Mouse (Mus musculus) forelimb bud, embryonic 11.5 days (tissue): ENCODE measurements around the gene Tmem160.
A peak's percentile ranks its signal among the peaks of the same experiment; 100 is the strongest.

Experiments used
- DNase-seq: peaks from one replicate; pipeline ENCODE4 v3.0.0-alpha.2; 2012; ENCODE audit warnings: low read depth, low spot score

The Tmem160 gene

GRCm38 (mm10) chr7:16441241-16441640, 11.3 kb upstream of the Tmem160 start:
- DNase-seq = no peak

DNA sequence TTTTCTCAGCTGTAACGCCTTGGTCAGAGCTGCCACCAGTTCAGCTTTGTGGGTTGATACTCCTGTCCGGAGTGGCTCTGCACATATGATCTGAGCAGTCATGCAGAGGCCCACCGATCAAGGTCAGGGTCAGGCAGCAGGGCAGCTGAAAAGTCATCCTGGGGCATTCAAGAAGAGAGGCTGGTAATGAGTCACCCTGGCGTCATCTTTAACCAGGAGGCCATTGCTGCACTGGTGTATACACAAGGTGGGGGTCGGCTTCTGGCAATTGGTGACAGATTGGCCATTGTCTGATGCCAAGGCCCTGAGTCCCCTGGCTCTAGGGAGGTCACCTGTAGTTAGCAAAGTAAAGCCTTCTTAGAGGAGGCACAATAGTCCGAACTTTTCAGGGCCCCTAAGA, 923 bp upstream of the Tmem160 start:
- no peak for DNase-seq

DNA sequence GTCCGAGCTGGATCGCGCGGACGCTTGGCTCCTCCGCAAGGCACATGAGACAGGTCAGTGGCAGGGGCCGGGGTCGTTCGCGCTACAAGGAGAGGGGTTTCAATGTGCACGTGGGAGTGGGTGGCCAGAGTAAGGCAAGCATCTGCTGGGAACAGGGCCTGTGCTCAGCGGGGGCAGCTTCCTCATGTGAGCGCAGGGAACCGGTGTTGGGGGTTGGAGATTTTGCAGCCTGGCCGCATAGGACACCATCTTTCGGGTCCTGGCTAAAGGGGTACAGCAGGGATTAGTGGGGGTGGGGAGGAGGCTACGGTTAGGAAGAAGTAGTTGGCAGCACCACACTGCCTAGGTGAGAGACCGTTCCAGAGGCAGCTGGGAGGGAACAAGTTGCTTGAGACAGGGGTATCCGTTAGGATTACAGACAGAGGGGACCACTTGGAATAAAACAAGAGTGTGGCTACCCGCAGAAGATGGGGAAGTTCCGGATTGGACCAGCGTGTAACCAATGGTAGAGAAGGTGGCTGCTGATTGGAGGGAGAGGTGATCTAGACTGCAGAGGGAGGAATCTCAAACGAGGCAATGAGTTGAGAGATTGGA, 636 bp downstream of the Tmem160 start:
- peak; percentile 74 for DNase-seq

DNA sequence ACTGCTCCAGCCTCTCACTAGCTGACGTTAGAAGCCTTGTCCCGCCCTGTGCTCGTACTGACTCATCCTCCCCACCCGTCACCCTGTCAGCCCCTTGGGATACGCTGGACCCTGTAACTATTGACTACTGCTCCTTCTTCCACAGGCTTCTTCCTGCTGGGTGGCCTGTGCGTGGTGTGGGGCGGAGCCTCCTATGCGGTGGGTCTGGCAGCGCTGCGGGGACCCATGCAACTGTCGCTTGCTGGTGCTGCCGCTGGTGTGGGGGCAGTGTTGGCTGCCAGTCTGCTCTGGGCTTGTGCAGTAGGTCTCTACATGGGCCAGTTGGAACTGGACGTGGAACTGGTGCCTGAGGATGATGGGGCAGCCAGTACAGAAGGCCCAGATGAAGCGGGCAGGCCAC, 2.4 kb downstream of the Tmem160 start:
- no peak for DNase-seq

DNA sequence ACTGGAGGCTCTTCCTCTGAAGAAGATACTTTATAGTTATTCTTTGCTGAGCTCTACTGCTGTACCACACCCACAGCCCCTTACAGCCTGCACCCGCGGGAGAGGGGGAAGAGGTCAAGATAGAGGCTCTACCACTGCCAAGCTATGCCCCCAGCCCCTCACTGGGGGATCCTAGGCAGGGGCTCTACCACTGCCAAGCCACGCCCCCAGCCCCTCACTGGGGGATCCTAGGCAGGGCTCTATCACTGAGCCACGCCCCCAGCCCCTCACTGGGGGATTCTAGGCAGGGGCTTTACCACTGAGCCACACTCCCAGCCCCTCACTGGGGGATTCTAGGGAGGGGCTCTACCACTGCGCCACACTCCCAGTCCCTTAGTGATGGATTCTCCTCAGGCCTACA, 3.7 kb downstream of the Tmem160 start:
- DNase-seq = no peak

DNA sequence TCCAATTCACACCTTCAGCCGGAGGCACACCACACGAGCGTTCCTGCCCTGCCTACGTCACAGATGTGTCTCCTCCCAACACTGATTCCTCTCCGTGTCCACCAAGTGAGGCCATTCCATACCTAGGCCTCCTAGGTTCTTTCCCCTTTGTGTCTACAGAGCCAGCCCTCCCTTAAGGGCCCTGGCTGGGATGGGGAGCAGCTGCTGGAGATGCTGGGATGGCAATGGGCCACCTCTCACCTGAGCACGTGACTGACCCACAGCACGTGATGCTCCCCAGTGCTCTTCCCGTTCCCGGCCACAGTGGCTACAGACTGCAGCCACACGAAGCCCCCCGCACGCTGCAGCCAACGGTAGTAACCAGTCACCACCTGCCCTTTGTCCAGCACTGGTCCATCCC, 8.0 kb downstream of the Tmem160 start:
- no peak for DNase-seq

- no peak for DNase-seq
These were observed 8.6 kb downstream of the Tmem160 start for GRCm38 (mm10) chr7:16461151-16461550.

DNA sequence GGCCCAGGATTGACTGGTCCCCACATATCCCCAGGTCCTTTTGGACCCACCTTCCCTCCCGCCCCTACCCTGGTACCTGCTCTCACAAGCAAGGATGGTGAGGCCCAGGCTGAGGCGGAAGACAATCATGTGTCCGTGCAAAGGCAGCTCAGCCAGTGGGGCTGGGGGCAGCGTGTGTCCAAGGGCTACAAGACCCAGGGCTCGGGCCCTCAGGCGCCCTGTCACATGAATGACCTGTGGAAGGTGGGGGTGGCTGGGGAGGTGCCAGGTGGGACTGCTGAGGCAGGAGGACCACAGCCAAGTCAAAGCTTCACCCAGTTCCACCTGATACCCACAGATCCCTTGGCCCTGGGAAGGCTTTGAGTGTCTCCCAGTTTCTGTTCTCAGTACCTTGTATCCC, 9.1 kb downstream of the Tmem160 start:
- no peak for DNase-seq

DNA sequence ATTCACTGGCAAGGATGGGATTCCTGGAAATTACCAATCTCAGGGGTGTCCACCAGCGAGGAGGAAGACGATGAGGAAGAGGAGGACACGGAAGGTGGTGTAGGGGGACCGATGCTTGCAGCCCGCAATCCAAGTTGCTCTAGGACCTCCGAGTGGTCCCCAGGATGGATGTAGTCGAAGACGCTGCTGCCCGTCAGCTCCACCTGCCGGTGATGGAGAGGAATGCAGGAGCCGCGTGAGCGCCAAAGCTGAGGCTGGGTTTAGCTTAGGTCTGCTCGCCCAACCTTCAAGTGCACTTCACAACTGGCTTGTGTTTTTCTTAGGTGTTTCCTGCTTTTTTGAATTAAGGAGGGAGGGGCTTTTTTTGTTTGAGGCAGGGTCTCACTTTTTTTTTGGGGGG, 10.6 kb downstream of the Tmem160 start:
- DNase-seq = peak; percentile 86

DNA sequence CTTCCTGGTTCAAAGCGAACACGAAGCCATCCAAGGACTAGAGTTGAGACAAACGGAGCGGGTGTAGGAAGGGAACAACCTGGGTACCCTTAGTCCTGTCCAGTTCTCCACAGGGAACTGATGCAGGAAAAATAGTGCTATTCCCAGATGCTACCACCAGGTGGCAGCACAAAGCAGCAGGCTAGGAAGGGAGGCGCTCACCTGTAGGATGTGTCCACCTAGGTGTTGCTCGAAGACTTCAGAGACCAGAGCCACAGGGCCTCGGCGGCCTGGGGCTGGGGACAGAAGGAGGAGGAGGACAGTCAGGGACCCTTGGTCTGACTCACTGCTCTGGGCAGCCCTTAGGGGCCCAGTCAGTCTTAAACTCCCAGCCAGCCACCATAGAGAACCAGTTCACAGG, 12.6 kb downstream of the Tmem160 start:
- peak; percentile 75 for DNase-seq

- DNase-seq = no peak
These were observed 13.0 kb downstream of the Tmem160 start for GRCm38 (mm10) chr7:16465568-16465967.

DNA sequence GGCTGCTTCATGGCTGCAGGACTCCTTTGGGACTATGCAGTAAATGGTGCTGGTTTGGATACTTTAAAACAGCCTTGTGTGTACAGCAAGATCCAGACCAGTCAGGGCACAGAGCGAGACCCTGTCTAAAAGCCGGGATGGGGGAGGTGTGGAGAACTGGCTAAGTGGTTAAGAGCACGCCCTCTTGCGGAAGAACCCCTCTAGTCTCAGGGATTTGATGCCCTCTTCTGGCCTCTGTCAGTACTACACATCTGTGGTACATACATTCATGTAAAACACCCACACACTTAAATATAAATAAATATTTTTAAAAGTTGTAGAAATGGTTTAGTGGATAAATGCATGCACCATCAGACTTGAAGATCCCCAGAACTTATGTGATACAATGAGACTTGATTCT, 14.0 kb downstream of the Tmem160 start:
- DNase-seq = peak; percentile 46

GRCm38 (mm10) chr7:16468115-16468514, 15.5 kb downstream of the Tmem160 start:
- no peak for DNase-seq

GRCm38 (mm10) chr7:16471549-16471948, 19.0 kb downstream of the Tmem160 start:
- DNase-seq = peak; percentile 29

GRCm38 (mm10) chr7:16472116-16472709, 19.6 kb downstream of the Tmem160 start:
- DNase-seq = no peak

DNA sequence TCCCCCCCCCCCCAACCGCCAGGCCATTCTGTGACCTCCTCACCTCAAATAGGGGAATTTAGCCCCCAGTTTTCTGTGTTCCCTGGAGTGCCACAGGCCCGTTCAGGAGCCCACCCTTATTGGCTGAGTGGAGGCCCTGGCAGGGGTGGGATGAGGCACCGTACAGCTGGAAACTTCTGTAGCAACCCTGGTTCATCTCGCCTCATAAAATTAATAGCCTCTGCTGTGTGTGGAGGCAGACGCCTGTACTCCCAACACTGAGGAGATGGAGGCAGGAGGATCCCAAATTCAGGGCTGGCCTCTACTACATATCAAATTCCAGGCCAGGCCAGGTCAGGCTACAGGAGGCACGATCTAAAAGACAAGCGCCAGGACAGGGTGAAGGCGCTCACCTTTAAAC, 21.3 kb downstream of the Tmem160 start:
- no peak for DNase-seq

DNA sequence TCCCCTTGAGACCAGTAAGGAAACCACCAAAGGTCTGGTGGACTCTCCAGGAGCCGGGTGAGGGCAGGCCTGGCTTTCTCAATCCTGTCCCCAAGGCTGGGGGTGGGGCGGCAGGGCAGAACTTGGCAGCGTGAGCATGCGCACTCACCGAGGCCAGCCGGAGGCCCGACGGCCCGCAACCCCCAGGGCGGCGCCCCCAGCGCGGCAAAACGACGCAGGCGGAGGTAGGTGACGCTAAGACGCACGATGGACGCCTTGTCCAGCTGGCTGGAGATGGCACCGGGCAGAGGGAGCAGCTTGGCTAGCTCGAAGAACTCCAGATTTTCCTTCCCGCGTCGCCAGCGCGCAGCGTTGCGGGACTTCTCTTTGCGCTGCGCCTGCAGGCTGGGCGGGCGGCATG, 21.9 kb downstream of the Tmem160 start:
- DNase-seq = no peak

DNA sequence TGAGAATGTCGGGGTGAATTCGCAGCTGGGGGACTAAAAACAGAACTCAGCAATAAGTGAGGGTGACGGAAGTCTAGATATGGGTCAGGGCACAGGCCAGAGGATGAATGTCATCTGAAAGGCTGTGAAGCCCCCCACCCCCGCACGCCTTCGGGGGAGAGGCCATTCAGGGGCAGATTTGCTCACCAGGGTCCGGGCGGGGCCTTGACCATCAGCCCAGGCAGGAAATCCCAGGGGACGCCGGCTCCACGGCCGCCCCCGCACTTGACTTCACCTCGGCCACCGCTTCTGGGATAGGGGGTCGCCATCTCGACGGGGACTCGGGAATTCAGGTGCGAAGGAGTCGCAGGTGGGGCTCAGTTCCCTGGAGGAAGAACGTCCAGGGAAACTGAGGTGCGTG, 22.7 kb downstream of the Tmem160 start:
- no peak for DNase-seq

DNA sequence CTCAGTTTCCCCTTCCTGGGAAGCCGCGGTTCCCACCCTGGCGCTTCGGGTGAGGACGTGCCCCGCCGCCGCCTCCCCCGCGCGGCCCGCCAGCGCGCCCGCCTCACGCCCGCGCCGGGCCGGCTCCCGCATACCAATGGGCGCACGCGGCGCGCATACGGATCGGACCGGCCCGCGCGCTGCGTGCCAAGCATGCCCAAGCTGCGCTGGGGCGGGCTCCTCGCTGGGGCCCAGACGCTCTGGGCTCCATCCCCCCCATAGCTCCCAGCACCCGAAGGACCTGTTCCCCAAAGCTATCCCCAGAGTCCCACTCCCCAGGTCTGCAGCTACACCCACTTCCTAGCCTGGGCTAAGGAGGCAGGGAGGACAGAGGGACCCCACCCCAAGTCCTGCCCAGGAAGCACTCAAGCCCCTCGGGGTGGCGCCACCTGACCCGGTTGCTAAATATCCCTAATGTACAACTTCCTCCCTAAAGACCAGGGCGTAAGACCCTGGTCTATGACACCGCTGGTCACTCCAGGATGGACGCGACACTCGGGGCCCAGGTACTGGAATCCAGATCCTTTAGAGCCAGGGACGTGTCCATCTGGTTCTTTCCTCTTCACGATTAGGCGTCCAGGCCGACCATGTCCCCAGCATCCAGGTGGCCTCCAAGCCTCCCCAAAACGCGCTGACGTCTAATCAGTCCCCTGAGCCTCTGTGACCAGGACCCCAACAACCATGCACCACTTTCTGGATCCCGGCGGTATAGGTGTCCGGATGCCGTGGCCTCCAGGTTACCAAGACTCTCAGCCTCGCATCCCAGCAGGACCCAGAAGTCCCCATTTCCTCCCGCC, 23.4 kb downstream of the Tmem160 start:
- DNase-seq = no peak

DNA sequence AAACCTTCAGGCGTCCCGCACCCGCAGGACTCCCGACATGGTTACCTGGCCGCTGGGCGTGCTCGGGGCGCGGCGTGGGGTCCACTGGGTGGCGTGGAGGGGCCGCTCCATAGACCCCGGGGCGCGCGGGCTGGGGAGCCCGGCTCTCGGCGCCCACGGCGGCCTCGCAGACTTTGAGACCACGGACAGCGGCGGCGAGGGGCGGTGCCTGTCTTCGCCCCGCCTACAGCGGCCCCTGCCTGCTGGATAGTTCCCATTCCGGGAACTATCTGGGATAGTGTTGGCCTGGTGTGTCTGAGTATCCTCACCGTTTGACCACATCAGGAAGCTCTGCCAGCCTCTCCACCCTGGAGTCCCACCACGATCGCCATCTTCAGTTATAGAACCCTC, 24.0 kb downstream of the Tmem160 start:
- DNase-seq = no peak

- DNase-seq = no peak
These were observed 25.0 kb downstream of the Tmem160 start, which contains the start of gene Npas1 for GRCm38 (mm10) chr7:16477628-16478027. TSS of gene Npas1 (minus strand) at chr7:16477728.

DNA sequence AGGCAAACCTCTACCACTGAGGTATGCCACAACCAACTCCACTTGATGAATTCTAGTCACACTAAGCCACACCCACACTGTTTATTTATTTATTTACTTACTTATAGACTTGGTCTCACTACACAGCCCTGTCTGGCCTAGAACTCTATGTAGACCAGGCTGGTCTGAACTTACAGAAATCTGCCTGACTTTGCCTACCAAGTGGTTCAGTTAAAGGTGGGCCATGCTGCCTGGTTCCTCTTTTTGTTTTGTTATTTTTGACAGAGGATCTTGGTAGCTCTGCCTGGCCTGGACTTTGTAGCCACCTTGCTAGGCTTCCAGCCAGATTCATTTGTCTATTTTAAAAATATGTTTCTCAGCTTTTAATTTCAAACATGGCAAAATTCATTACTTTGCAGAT, 36.2 kb downstream of the Tmem160 start:
- DNase-seq = no peak

GRCm38 (mm10) chr7:16489948-16490347, 37.4 kb downstream of the Tmem160 start:
- DNase-seq = no peak
